In genomic region chr13:65278383-65279341, GRCm38 (mm10) we compare ENCODE assay signal across 8 mouse cellular contexts. TPM values are rescaled to one million over a fixed set of nuclear protein-coding genes. Genes with fewer than 3 reads are reported as not detected.
DNase-seq lines count a peak whose midpoint lies in the region; ATAC-seq and TF ChIP-seq lines count a peak whose summit lies in the region.

TSS of gene Zfp369 (plus strand) at chr13:65278814.

- H3K27me3 ChIP-seq in embryonic facial prominence, embryonic 14.5 days (replicated peaks; ENCODE audit: control insufficient read depth, insufficient read depth, low read length) = no peaks in the 10 kb centered on the region
- H3K27me3 ChIP-seq in heart, adult 2 months (ENCODE audit: control insufficient read depth, insufficient read depth, low read length) = no peaks in the 10 kb centered on the region
- no peaks in the 10 kb centered on the region for H3K27me3 ChIP-seq in limb, embryonic 13.5 days
- no peaks in the 10 kb centered on the region for H3K27me3 ChIP-seq in midbrain, embryonic 16.5 days (ENCODE audit: control insufficient read depth, insufficient read depth, low read depth, low read length)

- H3K79me2 ChIP-seq in heart, adult 2 months (replicated peaks; ENCODE audit: control insufficient read depth, insufficient read depth, low read length) = no peaks in the 10 kb centered on the region

- H3K4me1 ChIP-seq in embryonic facial prominence, embryonic 14.5 days (ENCODE audit: control insufficient read depth, insufficient read depth, low read length) = peaks cover 5% of the 10 kb centered on the region; the same call in 1 of the 2 replicates
- H3K4me1 ChIP-seq in heart, adult 2 months (ENCODE audit: control insufficient read depth, insufficient read depth, low read length) = no peaks in the 10 kb centered on the region
- H3K4me1 ChIP-seq in limb, embryonic 13.5 days = peaks cover 5% of the 10 kb centered on the region; the same call in 1 of the 2 replicates
- peaks cover 17% of the 10 kb centered on the region for H3K4me1 ChIP-seq in midbrain, embryonic 16.5 days (ENCODE audit: control insufficient read depth, insufficient read depth, low read length)

- peak; percentile 93 for DNase-seq in 3T3-L1 (ENCODE audit: low read depth, low spot score)
- DNase-seq in adrenal gland, postnatal 4 days (ENCODE audit: low spot score in 2 of 2) = peak; percentile 79 to 89
- DNase-seq in embryonic facial prominence, embryonic 14.5 days (ENCODE audit: low spot score) = peak; percentile 98
- DNase-seq in heart, adult 2 months = peak; percentile 95 to 96
- peak; percentile 91 to 94 for DNase-seq in kidney, adult 8-10 months
- DNase-seq in spleen, postnatal 10 days (ENCODE audit: low spot score in 2 of 2) = peak; percentile 86 to 94

- TF ChIP-seq POLR2A in heart, adult 2 months (IDR thresholded peaks at IDR 0.05; ENCODE audit: insufficient read depth, low read depth, low read length) = peak; percentile 78

- WGBS in embryonic facial prominence, embryonic 14.5 days = under 1% methylated on average over 50 of the region's 50 CpGs
- WGBS in heart, adult 2 months = under 1% methylated on average over 50 of the region's 50 CpGs
- WGBS in limb, embryonic 13.5 days = under 1% methylated on average over 50 of the region's 50 CpGs
- under 1% methylated on average over 50 of the region's 50 CpGs for WGBS in midbrain, embryonic 16.5 days

- H3K4me2 ChIP-seq in embryonic facial prominence, embryonic 14.5 days (ENCODE audit: low read depth, low read length) = peak within 1 kb of the TSS; percentile 52
- peak within 1 kb of the TSS; percentile 64 for H3K4me2 ChIP-seq in limb, embryonic 13.5 days (replicated peaks)
- H3K4me2 ChIP-seq in midbrain, embryonic 16.5 days (ENCODE audit: low read length) = peak within 1 kb of the TSS; percentile 60

- peaks cover 44% of the 10 kb centered on the region for H3K9me3 ChIP-seq in embryonic facial prominence, embryonic 14.5 days (ENCODE audit: control insufficient read depth, low read length)
- H3K9me3 ChIP-seq in limb, embryonic 13.5 days = peaks cover 33% of the 10 kb centered on the region
- peaks cover 12% of the 10 kb centered on the region for H3K9me3 ChIP-seq in midbrain, embryonic 16.5 days (replicated peaks; ENCODE audit: control insufficient read depth, low read length, poor library complexity, severe bottlenecking)

- peak within 1 kb of the TSS; percentile 84 for H3K27ac ChIP-seq in embryonic facial prominence, embryonic 14.5 days (replicated peaks; ENCODE audit: low read depth, low read length)
- H3K27ac ChIP-seq in heart, adult 2 months = peak within 1 kb of the TSS; percentile 85
- peak within 1 kb of the TSS; percentile 82 for H3K27ac ChIP-seq in limb, embryonic 13.5 days
- H3K27ac ChIP-seq in midbrain, embryonic 16.5 days (ENCODE audit: low read length) = peak within 1 kb of the TSS; percentile 88

- intact Hi-C loops in heart, adult 2 months (cut with DNase I) = loop anchor here (1.0 to 10.0 kb wide), 3 partner anchors 37 to 934 kb away; partner anchors contain the start of gene Mfsd14b

- H3K4me3 ChIP-seq in embryonic facial prominence, embryonic 14.5 days (ENCODE audit: low read depth, low read length) = peak within 1 kb of the TSS; percentile 63
- H3K4me3 ChIP-seq in heart, adult 2 months = peak within 1 kb of the TSS; percentile 87
- peak within 1 kb of the TSS; percentile 71 for H3K4me3 ChIP-seq in limb, embryonic 13.5 days
- H3K4me3 ChIP-seq in midbrain, embryonic 16.5 days (ENCODE audit: low read depth, low read length) = peak within 1 kb of the TSS; percentile 58

- peak within 1 kb of the TSS; percentile 74 for H3K9ac ChIP-seq in embryonic facial prominence, embryonic 14.5 days (ENCODE audit: low read depth, low read length)
- H3K9ac ChIP-seq in heart, adult 2 months (ENCODE audit: low read depth, low read length) = peak within 1 kb of the TSS; percentile 79
- peak within 1 kb of the TSS; percentile 70 for H3K9ac ChIP-seq in limb, embryonic 13.5 days
- H3K9ac ChIP-seq in midbrain, embryonic 16.5 days (ENCODE audit: low read depth, low read length) = peak within 1 kb of the TSS; percentile 75

- TF ChIP-seq EP300 in heart, adult 2 months (IDR thresholded peaks at IDR 0.05; ENCODE audit: insufficient read depth, low read depth, low read length) = no peak

- H3K36me3 ChIP-seq in embryonic facial prominence, embryonic 14.5 days (ENCODE audit: control insufficient read depth, insufficient read depth, low read length) = peaks cover 13% of the 10 kb centered on the region
- H3K36me3 ChIP-seq in heart, adult 2 months (ENCODE audit: control insufficient read depth, insufficient read depth, low read length) = no peaks in the 10 kb centered on the region
- H3K36me3 ChIP-seq in limb, embryonic 13.5 days = peaks cover 57% of the 10 kb centered on the region
- peaks cover 8% of the 10 kb centered on the region; the same call in 1 of the 2 replicates for H3K36me3 ChIP-seq in midbrain, embryonic 16.5 days (ENCODE audit: control insufficient read depth, insufficient read depth, low read length)

- ATAC-seq in embryonic facial prominence, embryonic 14.5 days (ENCODE audit: low read depth) = peak; percentile 99
- ATAC-seq in limb, embryonic 13.5 days (ENCODE audit: low FRiP score, low read depth) = peak; percentile 99
- ATAC-seq in midbrain, embryonic 16.5 days = peak; percentile 98

- TF ChIP-seq CTCF in heart, adult 2 months (IDR thresholded peaks at IDR 0.05) = peak; percentile 25; the same call in 1 of the 2 replicates

RNA-seq across cellular contexts. Expression of gene Zfp369, which starts in this region (rescaled TPM):
- 10 to 100 TPM; 41.4 to 45.7 TPM for total RNA-seq in adrenal gland, postnatal 4 days (2021)
- polyA plus RNA-seq in embryonic facial prominence, embryonic 14.5 days (2014; fragmentation: Nextera tagmentation; extraction: Ambion mirVana) = 15.9 and 16.7 TPM in 2 replicates
- total RNA-seq in heart, adult 2 months (2021) = 10 to 100 TPM; 21.2 to 23.3 TPM
- polyA plus RNA-seq in heart, adult 2 months (2012; rRNA removed) = 11.0 and 18.6 TPM in 2 replicates
- polyA plus RNA-seq in limb, embryonic 13.5 days (2015; fragmentation: Nextera tagmentation; extraction: Ambion mirVana) = 15.4 and 20.2 TPM in 2 replicates
- polyA plus RNA-seq in midbrain, embryonic 16.5 days (2015; fragmentation: Nextera tagmentation; extraction: Ambion mirVana) = 16.1 and 18.2 TPM in 2 replicates

Comparison
In these comparisons a context has a peak if more than half of its experiments do, and no peak if none do; other contexts are left out.
1. Peak in every context shown above with its lines: DNase-seq, ATAC-seq, H3K4me3 ChIP-seq and H3K27ac ChIP-seq.